Mouse (Mus musculus): ENCODE results near the gene Bmf. TPM values are rescaled to one million over a fixed set of nuclear protein-coding genes. Genes with fewer than 3 reads are reported as not detected.

The Bmf gene
- polyA plus RNA-seq, 1 experiment from 2014 or later = 2.9 TPM

DNA sequence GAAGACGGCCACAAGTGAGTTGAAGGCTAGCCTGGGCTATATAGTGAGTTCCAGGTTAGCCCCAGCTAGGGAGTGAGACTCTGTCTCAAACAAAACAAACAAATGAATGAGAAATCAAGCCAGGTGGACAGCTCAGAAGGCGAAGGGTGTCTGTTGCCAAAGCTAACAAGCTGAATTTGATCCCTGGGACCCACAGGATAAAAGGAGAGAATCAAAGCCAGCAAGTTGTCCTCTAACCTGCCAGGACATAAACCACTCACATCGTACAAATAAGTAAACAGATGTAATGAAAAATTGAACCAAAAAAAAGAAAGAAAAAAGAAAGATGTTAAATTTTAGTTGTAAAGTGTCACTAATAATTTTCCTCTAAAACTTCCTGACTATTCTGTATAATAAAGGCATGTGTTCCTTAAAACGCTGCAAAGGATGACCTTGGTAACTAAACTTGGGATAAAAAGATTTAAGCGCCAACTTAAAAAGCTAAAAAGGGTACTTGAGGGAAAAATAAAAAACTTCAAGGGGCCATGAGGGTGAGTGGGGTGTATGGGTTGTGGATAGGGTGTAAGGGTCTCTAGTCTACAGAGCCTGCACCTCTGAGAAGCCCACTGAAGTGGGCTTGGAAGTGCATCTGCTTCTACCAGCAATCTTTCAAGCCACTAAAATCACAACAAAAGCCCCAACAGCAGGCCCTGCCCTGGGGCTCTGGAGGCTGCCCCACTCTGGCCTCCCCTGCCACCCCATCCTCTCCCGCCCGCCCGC lies 39.6 kb downstream of the Bmf start:
- H3K4me2 ChIP-seq = peak overlapping the region; percentile 19
- H3K4me1 ChIP-seq = peaks cover 29% of the 10 kb centered on the region
- peak overlapping the region; percentile 64 for H3K27ac ChIP-seq (replicated peaks)
- H3K9me3 ChIP-seq = no peaks in the 10 kb centered on the region
- peak overlapping the region; percentile 68 for H3K9ac ChIP-seq
- H3K36me3 ChIP-seq = no peaks in the 10 kb centered on the region
- ATAC-seq (ENCODE audit: extremely low read depth, insufficient number of reproducible peaks, low FRiP score, low TSS enrichment) = no peak
- 57% methylated on average over 8 of the region's 8 CpGs for WGBS
- H3K4me3 ChIP-seq = no peak overlapping the region
- H3K27me3 ChIP-seq (replicated peaks) = no peaks in the 10 kb centered on the region

DNA sequence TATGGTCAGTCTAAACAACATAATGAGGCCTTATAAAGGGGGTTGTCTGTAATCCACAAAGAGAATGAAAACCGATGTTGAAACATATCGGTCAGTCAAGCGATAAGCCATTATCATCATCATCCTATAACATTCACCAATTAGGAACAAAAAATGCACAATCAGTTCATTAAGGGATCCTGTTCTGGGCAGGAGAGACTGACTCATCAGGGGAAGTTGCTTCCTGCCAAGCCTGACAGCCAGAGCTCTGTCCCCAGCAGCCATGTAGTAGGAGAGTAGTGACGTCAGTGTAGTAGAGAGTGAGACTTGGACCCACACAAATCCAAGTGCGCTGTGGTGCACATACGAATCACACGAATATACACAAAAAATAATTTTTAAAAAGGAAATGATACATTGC lies 42.4 kb downstream of the Bmf start:
- Histone ChIP-seq H3K9me3 (no peaks in the 10 kb centered on the region), H3K4me3 (no peak overlapping the region), H3K9ac (no peak overlapping the region), H3K27me3 (replicated peaks) (no peaks in the 10 kb centered on the region), H3K4me2 (no peak overlapping the region), H3K36me3 (no peaks in the 10 kb centered on the region), H3K27ac (replicated peaks) (no peak overlapping the region), H3K4me1 (peaks cover 24% of the 10 kb centered on the region)
- ATAC-seq (ENCODE audit: extremely low read depth, insufficient number of reproducible peaks, low FRiP score, low TSS enrichment) = no peak
- 71% methylated on average over 7 of the region's 7 CpGs for WGBS

DNA sequence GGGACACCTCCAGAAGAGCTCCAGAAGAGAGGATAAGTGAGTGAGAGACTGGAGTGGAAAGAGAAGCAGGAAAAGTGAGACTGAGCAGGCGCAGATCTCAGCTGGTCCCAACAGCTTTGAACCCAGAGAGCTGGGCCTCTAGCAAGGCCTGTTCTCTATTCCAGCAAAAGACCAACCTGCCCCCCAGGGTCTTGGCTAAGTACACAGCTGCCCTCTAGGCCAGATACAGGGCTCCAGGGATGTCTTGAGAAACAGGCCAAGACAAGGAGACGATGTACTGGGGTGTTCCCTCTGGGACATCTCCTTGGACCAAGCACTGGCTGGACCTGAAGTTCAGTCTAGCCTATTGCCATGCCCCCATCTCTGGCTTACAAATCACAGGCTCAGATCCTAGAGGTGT lies 49.3 kb downstream of the Bmf start:
- Histone ChIP-seq H3K36me3 (no peaks in the 10 kb centered on the region), H3K27ac (replicated peaks) (no peak overlapping the region), H3K27me3 (replicated peaks) (no peaks in the 10 kb centered on the region), H3K4me2 (no peak overlapping the region), H3K4me1 (peaks cover 14% of the 10 kb centered on the region), H3K9ac (no peak overlapping the region), H3K4me3 (no peak overlapping the region), H3K9me3 (no peaks in the 10 kb centered on the region)
- WGBS = 80% methylated on average over 2 of the region's 2 CpGs
- ATAC-seq (ENCODE audit: extremely low read depth, insufficient number of reproducible peaks, low FRiP score, low TSS enrichment) = no peak

DNA sequence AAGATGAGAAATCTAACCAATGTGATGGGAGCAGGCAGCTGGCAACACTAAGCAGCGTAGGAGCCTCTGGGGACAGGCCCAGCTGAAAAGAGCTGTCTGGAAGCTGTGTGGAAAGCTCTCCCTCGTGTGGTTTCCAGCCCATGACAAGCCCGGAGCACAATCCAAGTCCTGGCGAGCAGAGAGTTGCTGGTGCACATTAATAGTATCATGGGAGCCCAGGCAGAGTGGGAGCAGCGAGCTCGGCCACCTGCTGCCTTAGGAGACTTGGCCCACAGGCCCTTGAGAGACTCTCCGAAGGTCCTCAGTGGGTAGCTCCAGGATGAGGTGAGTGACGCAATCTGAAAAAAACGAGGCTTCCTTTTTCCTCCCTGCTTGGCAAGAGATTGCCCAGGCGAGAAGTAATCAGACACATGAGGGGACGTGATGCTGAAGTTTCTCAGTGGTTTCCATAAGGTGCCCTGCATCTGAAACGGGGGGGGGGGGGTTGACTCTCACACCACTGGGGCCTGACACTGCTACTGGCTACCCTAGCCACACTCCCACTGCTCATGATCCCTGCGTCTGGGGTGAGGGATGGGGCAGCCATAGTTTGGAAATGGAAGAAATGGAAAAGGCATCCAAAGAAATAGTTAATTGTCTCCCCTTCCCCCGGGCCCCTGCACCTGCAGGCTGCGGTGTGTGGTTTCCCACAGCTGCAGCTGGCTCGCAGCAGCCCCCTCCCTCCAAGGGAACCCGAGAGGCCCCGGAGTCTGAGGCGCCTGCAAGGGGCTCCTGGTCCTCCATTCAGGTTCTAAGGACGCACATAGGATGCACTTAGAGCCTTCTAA lies 50.1 kb downstream of the Bmf start:
- Histone ChIP-seq H3K4me2 (no peak overlapping the region), H3K27ac (replicated peaks) (no peak overlapping the region), H3K27me3 (replicated peaks) (no peaks in the 10 kb centered on the region), H3K9ac (no peak overlapping the region), H3K4me1 (peaks cover 14% of the 10 kb centered on the region), H3K4me3 (no peak overlapping the region), H3K36me3 (no peaks in the 10 kb centered on the region), H3K9me3 (no peaks in the 10 kb centered on the region)
- 45% methylated on average over 20 of the region's 20 CpGs for WGBS
- ATAC-seq (ENCODE audit: extremely low read depth, insufficient number of reproducible peaks, low FRiP score, low TSS enrichment) = no peak

DNA sequence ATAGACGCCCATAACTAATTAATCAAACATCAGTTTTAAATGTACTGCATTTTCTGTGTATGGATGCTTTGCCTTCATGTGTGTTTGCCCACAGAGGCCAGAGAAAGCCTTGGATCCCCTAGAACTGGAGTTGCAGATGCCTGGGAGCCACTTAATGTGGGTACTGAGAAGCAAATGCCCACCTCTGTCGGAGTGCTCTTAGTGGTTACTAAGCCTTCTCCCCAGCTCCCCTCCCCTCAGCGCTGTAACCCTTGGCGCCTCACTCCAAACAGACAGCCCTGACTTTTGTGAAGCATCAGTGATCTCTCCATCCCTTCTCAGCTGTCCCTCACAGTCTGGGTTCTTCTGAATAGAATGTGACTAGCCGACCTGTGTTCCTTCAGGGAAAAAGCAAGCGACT lies 51.0 kb downstream of the Bmf start:
- H3K9ac ChIP-seq = no peak overlapping the region
- no peaks in the 10 kb centered on the region for H3K36me3 ChIP-seq
- peaks cover 14% of the 10 kb centered on the region for H3K4me1 ChIP-seq
- ATAC-seq (ENCODE audit: extremely low read depth, insufficient number of reproducible peaks, low FRiP score, low TSS enrichment) = no peak
- H3K27me3 ChIP-seq (replicated peaks) = no peaks in the 10 kb centered on the region
- H3K4me2 ChIP-seq = no peak overlapping the region
- no peak overlapping the region for H3K4me3 ChIP-seq
- H3K27ac ChIP-seq (replicated peaks) = no peak overlapping the region
- 75% methylated on average over 6 of the region's 6 CpGs for WGBS
- no peaks in the 10 kb centered on the region for H3K9me3 ChIP-seq

DNA sequence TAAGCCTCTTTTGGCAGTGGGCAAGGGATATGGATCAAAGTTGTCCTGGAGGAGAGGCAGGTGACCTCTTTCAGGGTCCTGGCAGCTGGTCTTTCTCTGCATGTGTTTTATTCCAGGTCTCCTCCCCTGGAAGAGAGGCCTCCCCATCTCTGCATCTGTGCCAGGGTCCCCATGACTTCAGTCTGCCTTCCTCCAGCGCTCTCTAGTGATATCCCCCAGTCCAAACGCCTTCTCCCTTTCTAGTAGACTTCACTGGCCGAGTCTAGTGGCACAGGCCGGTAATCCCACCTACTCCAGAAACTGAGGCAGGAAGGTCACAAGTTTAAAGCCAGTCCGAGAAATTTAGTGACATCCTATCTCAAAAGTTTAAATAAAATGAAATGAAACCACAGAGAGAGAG lies 51.6 kb downstream of the Bmf start:
- no peaks in the 10 kb centered on the region for H3K36me3 ChIP-seq
- no peak overlapping the region for H3K9ac ChIP-seq
- H3K27ac ChIP-seq (replicated peaks) = no peak overlapping the region
- no peak overlapping the region for H3K4me2 ChIP-seq
- 73% methylated on average over 5 of the region's 5 CpGs for WGBS
- H3K27me3 ChIP-seq (replicated peaks) = no peaks in the 10 kb centered on the region
- peaks cover 14% of the 10 kb centered on the region for H3K4me1 ChIP-seq
- no peak overlapping the region for H3K4me3 ChIP-seq
- ATAC-seq (ENCODE audit: extremely low read depth, insufficient number of reproducible peaks, low FRiP score, low TSS enrichment) = no peak
- no peaks in the 10 kb centered on the region for H3K9me3 ChIP-seq

DNA sequence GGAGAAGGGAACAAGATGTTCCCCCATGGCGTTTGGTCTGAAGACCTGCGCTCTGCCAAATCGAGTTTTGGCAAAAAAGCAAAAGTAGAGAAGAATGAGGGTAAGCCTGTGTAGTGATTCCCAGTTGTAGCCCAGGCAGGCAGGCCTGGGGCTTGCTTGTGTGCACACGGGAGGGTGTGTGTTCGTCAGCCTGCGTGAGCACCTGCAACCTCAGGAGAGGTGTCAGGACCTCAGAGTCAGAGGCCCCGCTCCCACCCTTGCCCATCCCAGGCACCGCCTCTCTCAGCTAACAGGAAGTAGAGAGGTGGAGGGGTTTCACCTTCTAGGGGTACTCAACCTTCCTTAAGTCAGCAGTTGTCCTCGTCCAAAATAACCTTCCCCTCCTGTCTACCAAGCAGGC lies 54.5 kb downstream of the Bmf start:
- Histone ChIP-seq H3K4me2 (no peak overlapping the region), H3K9ac (no peak overlapping the region), H3K4me1 (peaks cover 30% of the 10 kb centered on the region), H3K36me3 (no peaks in the 10 kb centered on the region), H3K9me3 (no peaks in the 10 kb centered on the region), H3K27me3 (replicated peaks) (no peaks in the 10 kb centered on the region), H3K4me3 (no peak overlapping the region), H3K27ac (replicated peaks) (no peak overlapping the region)
- no peak; the same call in 1 of the 2 replicates for ATAC-seq (ENCODE audit: extremely low read depth, insufficient number of reproducible peaks, low FRiP score, low TSS enrichment)
- WGBS = 69% methylated on average over 9 of the region's 9 CpGs

DNA sequence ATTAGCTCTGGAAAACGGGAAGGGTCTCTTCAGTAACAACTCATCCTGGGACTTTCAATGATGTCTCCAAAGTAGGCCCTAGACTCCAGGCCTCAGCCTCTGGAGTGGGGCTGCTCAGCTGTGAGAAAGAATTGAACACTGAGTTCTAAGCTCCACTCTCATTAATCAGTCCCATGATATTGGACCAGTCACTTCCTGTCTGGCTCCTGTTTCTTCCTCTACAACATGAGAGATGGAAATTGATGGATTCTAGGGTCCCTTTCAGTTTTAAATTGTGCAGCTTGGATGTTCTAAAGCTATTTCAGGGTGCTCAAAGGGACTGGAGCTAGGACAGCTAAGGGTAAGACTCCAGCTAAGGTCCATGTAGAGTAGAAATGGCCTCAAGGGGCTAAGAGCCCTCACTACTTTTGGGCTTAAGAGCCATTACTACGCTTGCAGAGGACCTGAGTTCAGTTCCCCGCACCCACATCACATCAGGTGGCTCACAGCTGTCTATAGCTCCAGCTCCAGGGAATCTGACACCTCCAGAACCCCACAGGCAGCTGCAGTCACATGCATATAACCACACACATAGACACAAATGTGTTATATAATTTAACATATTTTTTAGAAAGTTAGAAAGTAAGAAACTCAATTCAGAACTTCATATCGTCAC lies 57.6 kb downstream of the Bmf start:
- Histone ChIP-seq H3K36me3 (no peaks in the 10 kb centered on the region), H3K9ac (no peak overlapping the region), H3K4me1 (peaks cover 25% of the 10 kb centered on the region), H3K4me3 (no peak overlapping the region), H3K27ac (replicated peaks) (0 out of 2 replicates have a peak overlapping the region, but pooled peaks have one; percentile 24), H3K9me3 (no peaks in the 10 kb centered on the region), H3K27me3 (replicated peaks) (no peaks in the 10 kb centered on the region), H3K4me2 (no peak overlapping the region)
- WGBS = 78% methylated on average over 4 of the region's 4 CpGs
- no peak for ATAC-seq (ENCODE audit: extremely low read depth, insufficient number of reproducible peaks, low FRiP score, low TSS enrichment)

DNA sequence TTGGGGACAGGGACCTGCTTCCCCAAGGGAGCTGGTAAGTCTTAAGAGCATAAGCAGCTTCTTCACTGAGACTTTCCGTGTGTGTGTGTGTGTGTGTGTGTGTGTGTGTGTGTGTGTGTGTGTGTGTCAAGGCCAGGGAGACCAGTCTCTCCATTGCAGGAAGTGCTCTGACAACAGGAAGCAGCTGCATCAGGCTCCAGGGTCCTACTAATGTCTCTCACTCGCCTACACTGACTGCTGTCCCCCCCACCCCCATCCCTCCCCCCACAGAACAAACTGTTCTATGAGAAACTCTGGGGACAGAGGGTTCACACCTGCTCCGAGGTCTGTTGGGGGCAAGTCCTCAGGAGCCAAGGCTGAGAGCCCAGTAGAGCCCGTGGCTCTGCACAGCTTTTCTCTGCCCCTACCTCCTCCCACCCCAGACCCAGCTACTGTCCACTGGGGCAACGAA lies 58.2 kb downstream of the Bmf start:
- no peak for ATAC-seq (ENCODE audit: extremely low read depth, insufficient number of reproducible peaks, low FRiP score, low TSS enrichment)
- Histone ChIP-seq H3K36me3 (no peaks in the 10 kb centered on the region), H3K4me2 (no peak overlapping the region), H3K4me1 (peaks cover 25% of the 10 kb centered on the region), H3K9ac (no peak overlapping the region), H3K27ac (replicated peaks) (peak overlapping the region; percentile 51; the same call in 1 of the 2 replicates), H3K9me3 (no peaks in the 10 kb centered on the region), H3K4me3 (no peak overlapping the region), H3K27me3 (replicated peaks) (no peaks in the 10 kb centered on the region; the same call in 1 of the 2 replicates)
- 45% methylated on average over 5 of the region's 5 CpGs for WGBS

DNA sequence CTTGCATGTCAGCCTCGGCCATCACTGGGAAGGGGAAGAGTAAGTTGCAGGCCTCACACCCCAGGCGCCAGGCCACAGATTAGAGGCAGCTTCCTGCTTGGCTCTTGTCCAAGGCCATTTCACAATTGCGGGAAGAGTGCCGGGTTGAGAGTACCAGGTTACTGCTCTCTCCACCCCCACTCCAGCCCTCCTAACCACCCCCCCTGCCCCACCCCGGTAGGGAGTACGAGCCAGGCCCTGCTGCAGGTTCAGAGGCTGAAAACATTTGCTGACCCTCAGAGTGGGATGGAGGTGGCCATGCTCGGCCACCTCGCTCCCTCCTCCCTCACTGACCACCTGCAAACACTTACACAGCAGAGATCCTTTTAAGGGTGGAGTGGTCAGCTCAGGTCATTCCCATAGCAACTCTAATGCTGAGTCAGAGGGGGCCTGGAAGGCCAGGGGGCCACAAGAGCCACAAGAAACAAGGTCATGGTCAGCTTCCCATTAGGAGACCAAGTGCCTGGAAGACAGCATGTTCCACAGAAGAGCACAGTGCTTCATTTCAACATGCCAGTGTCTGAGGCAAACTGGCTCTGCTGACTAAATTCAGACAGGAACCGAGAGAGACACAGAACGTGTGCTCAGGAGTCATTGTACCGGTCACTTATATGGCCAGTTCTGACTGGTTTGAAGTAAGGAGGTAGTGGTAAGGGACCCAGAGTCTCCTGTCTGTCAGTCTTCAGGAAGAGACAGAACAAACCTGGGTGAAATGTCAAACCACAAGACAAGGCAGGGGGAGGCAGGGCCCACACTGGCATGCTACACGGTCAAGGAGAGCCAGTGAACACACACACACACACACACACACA lies 59.0 kb downstream of the Bmf start:
- Histone ChIP-seq H3K4me1 (peaks cover 25% of the 10 kb centered on the region), H3K36me3 (no peaks in the 10 kb centered on the region), H3K9ac (peak overlapping the region; percentile 37), H3K27me3 (replicated peaks) (no peaks in the 10 kb centered on the region; the same call in 1 of the 2 replicates), H3K27ac (replicated peaks) (peak overlapping the region; percentile 51), H3K4me2 (peak overlapping the region; percentile 9; the same call in 1 of the 2 replicates), H3K9me3 (no peaks in the 10 kb centered on the region), H3K4me3 (no peak overlapping the region)
- 28% methylated on average over 12 of the region's 12 CpGs for WGBS
- ATAC-seq (ENCODE audit: extremely low read depth, insufficient number of reproducible peaks, low FRiP score, low TSS enrichment) = 0 out of 2 replicates have a peak, but pooled peaks have one; percentile 28
